Mouse (Mus musculus): ENCODE results near the gene Hdx.

Gene Hdx

GRCm38 (mm10) chrX:111696356-111697282, at the start of gene Hdx:
Gene Hdx, minus strand, starts transcription at chrX:111697079.
- DNase-seq (ENCODE audit: extremely low read depth, low read depth): no peak

GRCm38 (mm10) chrX:111685665-111686064, 11.2 kb downstream of the Hdx start:
- no peak for DNase-seq (ENCODE audit: extremely low read depth, low read depth)

GRCm38 (mm10) chrX:111671685-111672084, 25.2 kb downstream of the Hdx start:
- no peak for DNase-seq (ENCODE audit: extremely low read depth, low read depth)

GRCm38 (mm10) chrX:111660381-111660780, 36.5 kb downstream of the Hdx start:
- no peak for DNase-seq (ENCODE audit: extremely low read depth, low read depth)

- no peak for DNase-seq (ENCODE audit: extremely low read depth, low read depth)
Observed at GRCm38 (mm10) chrX:111658671-111659070, 38.2 kb downstream of the Hdx start.

- DNase-seq (ENCODE audit: extremely low read depth, low read depth): no peak
Observed at GRCm38 (mm10) chrX:111644945-111645344, 51.9 kb downstream of the Hdx start.

GRCm38 (mm10) chrX:111640616-111641015, 56.3 kb downstream of the Hdx start:
- no peak for DNase-seq (ENCODE audit: extremely low read depth, low read depth)

- DNase-seq (ENCODE audit: extremely low read depth, low read depth): no peak
Observed at GRCm38 (mm10) chrX:111597631-111598161, 99.2 kb downstream of the Hdx start.

- no peak for DNase-seq (ENCODE audit: extremely low read depth, low read depth)
Observed at GRCm38 (mm10) chrX:111587616-111588015, 109.3 kb downstream of the Hdx start.

GRCm38 (mm10) chrX:111577044-111577443, 119.8 kb downstream of the Hdx start:
- no peak for DNase-seq (ENCODE audit: extremely low read depth, low read depth)

GRCm38 (mm10) chrX:111537859-111538258, 159.0 kb downstream of the Hdx start, which contains the start of gene Rps6ka6:
Gene Rps6ka6, minus strand, starts transcription at chrX:111537959.
- DNase-seq (ENCODE audit: extremely low read depth, low read depth): no peak
